Mouse (Mus musculus): ENCODE measurements around the gene Slc25a21.
"Not testable (repeated sequence)": the region's sequence is repeated elsewhere in the genome, so short reads cannot be mapped to it uniquely, and the experiment has no call there.

The Slc25a21 gene

DNA sequence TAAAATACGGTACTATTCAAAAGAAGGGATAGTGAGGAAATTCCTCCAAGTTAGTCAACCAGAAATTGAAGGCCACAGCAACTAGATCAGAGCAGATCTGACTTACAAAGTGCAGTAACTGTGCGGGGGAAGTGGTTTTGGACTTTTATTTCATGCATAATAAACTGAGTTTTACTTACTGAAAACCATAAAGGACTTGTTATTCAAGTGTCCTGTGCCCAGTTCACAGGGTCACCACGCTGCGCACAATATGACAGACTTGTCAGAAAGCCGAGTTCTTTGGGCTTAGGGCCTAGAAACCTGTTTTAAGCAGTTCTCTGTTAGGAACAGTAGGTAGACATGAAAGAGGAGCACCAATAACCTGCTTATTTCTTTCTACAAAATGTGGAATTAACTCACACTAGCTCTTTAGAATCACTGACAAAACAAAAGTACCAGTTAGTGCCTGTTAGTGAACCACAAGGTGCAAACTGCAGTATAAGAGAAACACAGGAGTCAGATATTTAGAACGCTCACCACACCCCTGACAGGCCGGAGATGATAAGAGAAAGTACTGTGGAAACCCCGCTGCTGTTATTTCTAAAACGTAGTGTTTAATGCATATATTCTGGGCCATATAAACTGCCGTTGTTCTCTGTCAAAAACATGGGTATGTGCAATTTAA, at the start of gene Slc25a21:
Slc25a21 (minus strand) TSS at position 110 of the 664 bp plus-strand sequence.
- DNase-seq (ENCODE audit: low read depth): peak; percentile 76

DNA sequence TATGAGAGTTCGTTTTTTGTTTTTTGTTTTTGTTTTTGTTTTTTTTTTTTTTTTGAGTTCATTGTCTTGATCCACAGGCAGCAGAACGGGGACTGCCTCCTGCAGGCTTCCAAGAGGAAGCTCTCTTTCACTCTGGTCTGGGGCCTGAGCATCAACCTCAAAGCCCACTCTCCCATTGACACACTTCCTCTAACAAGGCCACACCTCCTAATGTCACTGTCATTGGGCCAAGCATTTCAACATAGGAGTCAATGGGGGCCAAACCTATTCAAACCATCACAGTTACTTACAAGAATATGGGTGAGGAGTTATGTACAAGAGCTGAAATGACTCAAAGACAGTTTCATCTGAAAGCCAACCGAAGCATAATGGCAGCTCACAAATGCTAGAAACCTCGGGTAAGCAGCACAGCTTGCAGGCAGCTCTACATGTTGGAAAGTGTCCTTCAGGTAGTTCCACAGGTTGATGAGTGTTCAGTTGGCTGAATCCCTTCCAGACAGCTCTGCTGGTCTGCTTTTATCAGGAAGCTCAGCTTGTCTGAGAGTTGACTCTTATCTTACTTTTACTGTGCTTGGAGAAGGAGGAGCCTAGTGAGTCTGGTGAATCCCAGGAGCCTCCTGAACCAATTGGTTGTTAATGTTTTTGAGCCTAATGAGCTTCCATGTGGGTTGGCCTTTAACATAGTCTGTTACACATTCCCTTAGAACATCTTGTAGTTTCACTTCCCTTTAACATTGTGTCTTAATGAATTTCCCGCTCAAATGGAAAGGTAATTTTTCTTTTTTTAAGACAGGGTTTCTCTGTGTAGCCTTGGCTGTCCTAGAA, 46.6 kb upstream of the Slc25a21 start:
- DNase-seq (ENCODE audit: low read depth): peak; percentile 33

- peak; percentile 24 for DNase-seq (ENCODE audit: low read depth)
Observed at GRCm38 (mm10) chr12:57233386-57233785, 36.1 kb upstream of the Slc25a21 start.

DNA sequence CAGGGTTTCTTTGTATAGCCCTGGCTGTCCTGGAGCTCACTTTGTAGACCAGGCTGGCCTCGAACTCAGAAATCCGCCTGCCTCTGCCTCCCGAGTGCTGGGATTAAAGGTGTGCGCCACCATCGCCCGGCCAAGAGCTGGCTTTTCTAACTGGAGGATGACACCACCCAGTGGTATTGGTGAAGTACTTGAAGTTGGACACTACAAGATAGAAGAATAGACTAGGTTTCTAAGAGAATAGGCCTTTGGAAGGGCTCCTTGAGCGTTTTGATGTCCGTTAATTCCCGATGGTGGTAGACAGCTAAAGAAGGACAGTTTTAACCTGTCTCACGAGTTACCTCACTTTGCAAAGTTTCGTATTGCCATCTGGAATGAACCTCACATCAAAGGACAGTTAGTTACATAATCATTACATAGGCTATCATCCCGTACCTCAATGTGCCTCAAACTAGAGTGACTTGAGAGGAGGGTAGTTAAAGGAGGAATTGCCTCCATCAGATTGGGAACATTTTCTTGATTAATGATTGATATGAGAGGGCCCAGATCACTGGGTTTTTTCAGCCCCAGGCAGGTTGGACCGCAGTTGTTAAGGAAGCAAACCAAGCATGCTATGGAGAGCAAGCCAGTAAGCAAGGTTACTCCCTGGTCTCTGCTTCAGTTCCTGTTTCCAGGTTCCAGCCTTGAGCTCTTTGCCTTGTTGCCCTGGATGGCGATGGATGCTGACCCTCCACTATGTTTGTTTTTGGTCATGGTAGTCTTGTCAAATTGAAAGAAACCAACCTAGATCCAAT, 34.0 kb upstream of the Slc25a21 start:
- peak; percentile 62 for DNase-seq (ENCODE audit: low read depth)

DNA sequence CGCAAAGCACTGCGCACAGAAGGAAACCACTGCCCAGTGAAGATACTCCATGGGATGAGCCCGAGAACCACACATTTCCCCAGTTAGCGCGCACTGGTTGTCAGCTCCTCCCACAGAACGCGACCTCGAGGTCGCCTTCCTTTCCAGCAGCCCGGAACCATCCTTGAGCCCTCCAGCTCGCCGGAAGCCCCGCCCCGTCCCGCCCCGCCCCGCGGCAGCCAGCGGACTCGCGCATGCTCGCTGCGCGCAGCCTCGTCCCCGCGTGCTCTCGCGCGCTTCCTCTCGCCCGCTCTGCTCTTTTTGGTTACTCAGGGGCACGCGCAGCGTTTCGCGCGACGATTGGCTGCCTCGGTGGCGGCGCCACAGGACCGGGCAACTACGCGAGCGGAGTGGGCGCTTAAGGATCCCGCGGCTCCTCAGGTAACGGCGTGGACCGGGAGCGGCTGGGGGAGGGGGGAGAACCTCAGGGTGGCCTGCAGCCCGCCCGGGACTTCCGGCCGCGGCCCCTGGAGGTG, 33.0 kb upstream of the Slc25a21 start, which contains the start of the genes Prps1l3 and Mipol1:
Prps1l3 (plus strand) TSS at position 221 of the 515 bp plus-strand sequence.
Mipol1 (plus strand) TSS at position 236 of the 515 bp plus-strand sequence.
- DNase-seq (ENCODE audit: low read depth): peak; percentile 81

GRCm38 (mm10) chr12:57229703-57230102, 32.4 kb upstream of the Slc25a21 start:
- DNase-seq (ENCODE audit: low read depth): no peak

DNA sequence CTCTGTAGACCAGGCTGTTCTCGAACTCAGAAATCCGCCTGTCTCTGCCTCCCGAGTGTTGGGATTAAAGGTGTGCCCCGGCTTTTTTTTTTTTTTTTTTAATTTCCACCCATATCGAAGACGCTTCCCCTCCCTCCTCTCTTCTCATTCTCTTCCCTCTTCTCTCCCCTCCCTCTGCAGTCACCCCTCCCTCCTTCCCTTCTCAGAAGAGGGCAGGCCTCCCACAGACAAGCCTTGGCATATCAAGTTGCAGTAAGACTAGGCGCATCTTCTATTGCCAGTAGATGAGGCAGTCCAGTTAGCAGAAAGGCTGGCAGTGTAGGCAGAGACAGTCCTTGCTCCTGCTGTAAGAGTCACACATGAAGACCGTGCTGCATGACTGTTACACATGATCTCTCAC, 30.5 kb upstream of the Slc25a21 start:
- no peak for DNase-seq (ENCODE audit: low read depth)

DNA sequence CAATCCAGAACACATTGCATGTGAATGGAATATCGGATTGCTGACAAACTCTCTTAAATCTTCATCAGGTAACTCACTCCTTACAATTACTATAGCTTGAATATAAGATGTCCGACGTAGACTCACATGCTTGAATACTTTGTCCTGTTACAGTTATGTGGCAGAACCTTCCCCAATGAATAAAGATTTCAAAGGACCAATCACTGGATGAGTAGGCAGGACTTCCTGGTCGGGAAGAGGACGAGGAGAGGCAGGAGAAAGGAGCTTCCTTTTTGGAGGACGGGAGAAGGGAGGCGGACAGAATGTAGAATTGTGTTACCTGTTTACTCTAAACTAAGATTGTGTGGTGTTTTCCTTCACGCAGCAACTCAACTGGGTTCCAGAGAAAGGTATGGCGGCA, 29.1 kb upstream of the Slc25a21 start:
- no peak for DNase-seq (ENCODE audit: low read depth)

DNA sequence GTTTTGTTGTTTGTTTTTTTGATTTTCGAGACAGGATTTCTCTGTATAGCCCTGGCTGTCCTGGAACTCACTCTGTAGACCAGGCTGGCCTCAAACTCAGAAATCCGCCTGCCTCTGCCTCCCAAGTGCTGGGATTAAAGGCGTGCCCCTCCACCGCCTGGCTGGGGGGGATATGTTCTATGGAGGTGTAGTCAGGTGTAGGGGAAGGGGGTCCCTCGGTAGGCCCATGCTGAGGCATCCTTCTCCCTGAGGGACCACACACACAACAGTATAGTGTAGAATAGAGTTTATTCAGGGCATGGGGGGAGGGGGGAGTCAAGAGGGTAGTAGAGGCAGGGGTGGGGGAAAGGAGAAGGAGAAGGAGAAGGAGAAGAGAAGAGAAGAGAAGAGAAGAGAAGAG, 15.2 kb upstream of the Slc25a21 start:
- not testable (repeated sequence) for DNase-seq (ENCODE audit: low read depth)

GRCm38 (mm10) chr12:57211353-57212311, 14.4 kb upstream of the Slc25a21 start:
- DNase-seq (ENCODE audit: low read depth): no peak

DNA sequence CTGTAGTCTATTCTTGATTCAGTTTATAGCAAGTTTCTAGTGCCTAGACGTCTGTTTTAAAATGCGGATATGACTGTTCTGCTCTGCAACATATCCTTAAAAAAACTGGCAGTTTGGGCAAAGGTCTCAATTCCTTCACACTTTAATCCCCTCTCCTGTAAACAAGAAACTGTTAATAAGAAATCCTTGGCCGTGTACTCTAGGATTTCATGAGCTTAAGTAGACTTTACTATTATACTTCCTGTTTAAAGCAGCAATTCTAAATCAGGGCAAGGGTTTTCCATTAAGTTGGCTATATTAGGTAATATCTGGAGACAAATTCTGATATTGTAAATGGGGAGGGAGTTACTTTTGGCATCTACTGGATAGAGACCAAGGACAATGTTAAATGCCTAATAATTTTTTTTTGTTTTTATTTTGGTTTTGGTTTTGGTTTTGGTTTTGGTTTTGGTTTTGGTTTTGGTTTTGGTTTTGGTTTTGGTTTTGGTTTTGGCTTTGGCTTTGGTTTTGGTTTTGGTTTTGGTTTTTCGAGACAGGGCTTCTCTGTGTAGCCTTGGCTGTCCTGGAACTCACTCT, 7.1 kb upstream of the Slc25a21 start:
- DNase-seq (ENCODE audit: low read depth): no peak

DNA sequence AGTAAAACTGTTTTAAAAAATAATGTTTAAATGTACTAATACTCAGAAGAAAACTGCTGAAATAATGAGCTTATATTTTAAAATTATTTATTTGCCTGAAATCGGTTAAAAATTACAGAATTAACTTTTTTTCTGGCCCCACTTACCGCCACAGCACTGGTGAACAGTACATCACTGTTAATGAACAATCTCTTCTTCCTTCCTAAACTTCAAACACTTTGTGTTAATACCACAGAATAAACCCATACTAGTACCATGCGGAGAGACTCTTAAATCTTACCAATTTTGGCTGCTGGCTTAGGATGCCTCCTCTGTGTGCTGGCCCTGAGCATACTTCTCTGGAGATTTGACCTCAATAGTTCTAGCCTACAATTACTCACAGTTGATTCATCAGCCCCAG, 4.6 kb upstream of the Slc25a21 start:
- no peak for DNase-seq (ENCODE audit: low read depth)

DNA sequence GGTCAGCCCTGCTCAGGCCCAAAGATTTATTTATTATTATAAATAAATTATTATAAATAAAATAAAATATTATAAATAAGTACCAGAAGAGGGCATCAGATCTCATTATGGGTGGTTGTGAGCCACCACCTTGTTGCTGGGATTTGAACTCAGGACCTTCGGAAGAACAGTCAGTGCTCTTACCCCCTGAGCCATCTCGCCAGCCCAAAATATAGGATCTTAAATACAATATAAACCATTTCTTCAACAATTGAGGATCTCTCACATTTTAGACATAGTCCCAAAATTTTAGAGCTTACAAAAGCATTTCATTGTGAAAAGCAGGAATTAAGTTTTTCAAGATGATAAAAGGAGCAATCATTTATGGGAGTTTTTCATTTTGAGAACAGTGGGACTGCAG, 2.2 kb upstream of the Slc25a21 start:
- no peak for DNase-seq (ENCODE audit: low read depth)

- DNase-seq (ENCODE audit: low read depth): no peak
Observed at GRCm38 (mm10) chr12:57198269-57198668, 997 bp upstream of the Slc25a21 start.

GRCm38 (mm10) chr12:57196608-57197362, 487 bp downstream of the Slc25a21 start:
- no peak for DNase-seq (ENCODE audit: low read depth)

DNA sequence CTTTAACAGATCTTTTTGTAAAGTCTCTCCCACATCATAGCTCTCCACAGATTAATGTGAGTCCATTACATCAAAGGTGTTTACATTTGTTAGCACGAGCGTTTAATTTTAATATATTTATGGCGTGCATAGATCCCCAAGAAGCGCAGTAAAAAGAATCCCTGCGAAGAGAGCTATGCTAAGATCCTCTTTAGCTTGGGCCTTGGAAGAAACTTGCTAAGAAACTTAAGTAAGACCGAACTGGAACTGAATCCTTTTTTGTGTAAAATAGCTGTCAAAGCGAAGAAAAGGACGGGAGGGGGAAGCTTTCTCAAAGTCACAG, 1.0 kb downstream of the Slc25a21 start:
- DNase-seq (ENCODE audit: low read depth): no peak

DNA sequence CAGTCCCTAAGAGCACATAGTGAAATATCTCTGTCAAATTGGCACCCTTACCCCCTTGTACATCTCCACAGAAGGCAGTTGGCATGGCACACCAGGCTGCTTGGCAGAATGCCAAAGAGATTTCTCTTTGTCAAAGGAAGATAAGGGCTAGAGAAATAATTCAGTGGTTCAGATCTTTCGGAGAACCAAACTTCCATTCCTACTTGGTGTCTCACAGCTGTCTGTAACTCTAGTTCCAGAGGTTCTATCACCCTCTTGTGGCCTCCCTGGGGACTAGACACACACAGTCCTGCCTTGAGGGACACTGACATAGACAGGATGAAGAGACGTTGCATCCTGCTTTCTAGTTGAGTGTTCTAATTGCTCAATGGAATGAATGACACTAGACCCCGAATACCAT, 2.7 kb downstream of the Slc25a21 start:
- DNase-seq (ENCODE audit: low read depth): peak; percentile 83

GRCm38 (mm10) chr12:57187032-57187431, 10.2 kb downstream of the Slc25a21 start:
- DNase-seq (ENCODE audit: low read depth): no peak

DNA sequence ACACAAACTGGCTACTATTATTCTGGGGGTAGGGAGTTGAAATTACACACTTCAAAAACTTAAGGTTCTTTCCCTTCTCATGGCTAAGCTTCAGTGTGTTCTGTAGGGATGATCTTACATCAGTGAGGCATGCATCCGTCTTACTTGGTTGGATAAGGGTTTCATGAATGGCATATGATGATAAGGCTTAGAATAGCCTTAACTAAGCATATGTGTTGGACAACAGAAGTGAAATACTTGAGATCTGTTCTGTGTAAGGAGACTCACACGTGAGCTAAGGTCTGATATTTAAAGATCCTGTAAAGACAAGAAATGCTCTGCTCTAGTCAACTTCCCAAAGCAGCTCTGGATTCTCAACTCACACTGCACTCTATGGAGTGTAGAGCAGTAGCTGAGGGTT, 11.1 kb downstream of the Slc25a21 start:
- DNase-seq (ENCODE audit: low read depth): peak; percentile 67

- peak; percentile 75 for DNase-seq (ENCODE audit: low read depth)
Observed at GRCm38 (mm10) chr12:57185475-57185874, 11.8 kb downstream of the Slc25a21 start.

Data from c-Kit-positive CD71-positive TER-119-negative erythroid progenitor cells, embryonic 14.5 days (primary cell).